Mouse (Mus musculus): ENCODE results near the gene Zbtb21.
"Not testable (repeated sequence)": the region's sequence is repeated elsewhere in the genome, so short reads cannot be mapped to it uniquely, and the experiment has no call there.

The Zbtb21 gene

DNA sequence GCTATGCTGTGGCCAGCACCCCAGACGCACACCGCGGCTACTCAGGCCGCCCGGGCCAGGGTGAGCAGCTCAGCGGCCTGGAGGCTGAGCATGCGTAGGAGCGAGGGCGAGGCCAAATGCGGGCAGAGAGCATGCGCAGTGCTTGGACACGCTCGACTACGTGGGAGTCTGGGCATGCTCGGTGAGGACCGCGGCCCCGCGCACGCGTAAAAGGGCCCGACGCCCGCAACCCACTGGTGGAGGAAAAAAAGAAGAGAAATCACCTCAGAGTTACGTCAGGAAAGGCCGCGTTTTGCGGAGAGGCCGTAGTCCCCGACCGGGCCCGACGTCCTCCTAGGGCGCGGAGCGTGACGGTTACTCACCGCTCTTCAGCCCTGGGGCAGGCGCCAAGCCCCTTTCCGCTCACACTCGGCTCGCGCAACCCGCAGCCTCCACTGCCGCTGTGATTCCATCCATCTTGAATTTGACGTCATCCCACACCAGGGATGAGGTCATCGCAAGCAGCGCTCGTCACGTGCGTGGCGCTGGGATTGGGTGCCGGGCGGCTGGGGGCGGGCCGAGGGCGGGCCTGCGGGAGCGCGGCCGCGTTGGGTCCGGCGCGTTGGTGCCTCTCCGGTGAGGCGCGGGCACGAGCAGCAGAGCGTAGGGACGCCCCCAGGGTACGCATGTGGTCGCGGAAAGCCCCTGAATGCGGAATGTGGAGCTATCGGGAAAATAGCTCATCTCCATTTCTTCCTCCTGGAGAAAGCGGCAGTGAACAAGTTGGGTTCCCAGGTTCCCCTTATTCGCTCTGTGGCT lies at the start of gene Zbtb21, which contains the start of gene C2cd2:
Gene Zbtb21 (minus strand): TSS at position 472 of the 798 bp plus-strand sequence.
Gene C2cd2 (minus strand): TSS at position 448 of the 798 bp plus-strand sequence.
- DNase-seq (ENCODE audit: low spot score): peak; percentile 89

DNA sequence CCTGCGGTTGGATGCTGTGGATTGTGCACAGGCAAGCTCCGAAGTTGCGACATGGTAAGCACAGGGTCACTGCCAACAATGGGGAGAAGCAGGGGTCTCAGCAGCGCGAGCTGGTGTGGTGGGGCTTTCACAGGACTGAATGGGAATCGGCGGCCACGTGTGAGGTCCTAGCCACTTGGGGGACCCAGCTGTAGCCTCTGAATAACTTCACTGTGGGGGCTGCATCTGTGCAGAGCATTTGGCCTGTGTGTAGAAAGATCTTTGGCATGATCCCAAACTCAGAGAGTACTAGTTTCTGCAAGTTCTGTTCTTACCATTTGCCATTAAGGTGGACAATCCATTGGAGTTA lies 34.9 kb upstream of the Zbtb21 start:
- DNase-seq (ENCODE audit: low spot score): not testable (repeated sequence)

DNA sequence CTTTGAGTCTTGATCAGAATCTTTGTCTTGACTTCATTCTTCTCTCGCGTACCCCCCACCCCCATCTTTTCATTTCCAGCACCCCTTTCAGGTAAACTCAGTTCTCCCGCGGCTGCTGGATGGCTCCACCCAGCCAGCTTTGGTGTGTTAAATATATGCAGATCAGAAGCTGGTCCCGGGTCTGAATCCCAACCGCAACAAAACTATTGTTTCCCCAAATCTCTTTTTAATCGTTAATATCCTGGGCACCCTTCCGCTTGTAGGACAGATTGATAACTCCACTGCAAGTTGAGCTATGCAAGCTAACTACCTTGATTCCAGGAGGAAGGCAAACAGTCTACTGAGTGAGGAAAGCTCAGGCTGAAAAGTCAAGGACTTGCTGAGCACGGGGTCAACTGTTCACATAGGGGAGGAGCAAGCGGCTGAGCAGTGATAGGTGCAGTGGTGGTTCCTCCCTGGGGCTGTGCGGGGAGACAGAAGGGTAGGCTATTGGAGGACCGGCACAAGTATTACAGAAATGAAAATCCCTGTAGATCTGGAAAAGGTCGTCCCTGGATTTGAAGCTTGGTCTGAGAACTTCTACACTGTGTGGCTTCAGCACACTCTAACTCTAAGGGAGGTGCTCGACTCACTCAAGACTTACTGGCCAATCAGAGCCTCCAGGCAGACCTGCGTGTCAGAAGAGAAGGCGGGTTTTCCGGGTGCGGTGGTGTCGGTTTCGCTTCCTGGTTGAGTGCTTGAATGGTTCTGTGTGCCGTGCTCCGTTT lies 34.4 kb upstream of the Zbtb21 start, which contains the start of gene B230307C23Rik:
Gene B230307C23Rik (plus strand): TSS at position 700 of the 767 bp plus-strand sequence.
- peak; percentile 81 for DNase-seq (ENCODE audit: low spot score)

DNA sequence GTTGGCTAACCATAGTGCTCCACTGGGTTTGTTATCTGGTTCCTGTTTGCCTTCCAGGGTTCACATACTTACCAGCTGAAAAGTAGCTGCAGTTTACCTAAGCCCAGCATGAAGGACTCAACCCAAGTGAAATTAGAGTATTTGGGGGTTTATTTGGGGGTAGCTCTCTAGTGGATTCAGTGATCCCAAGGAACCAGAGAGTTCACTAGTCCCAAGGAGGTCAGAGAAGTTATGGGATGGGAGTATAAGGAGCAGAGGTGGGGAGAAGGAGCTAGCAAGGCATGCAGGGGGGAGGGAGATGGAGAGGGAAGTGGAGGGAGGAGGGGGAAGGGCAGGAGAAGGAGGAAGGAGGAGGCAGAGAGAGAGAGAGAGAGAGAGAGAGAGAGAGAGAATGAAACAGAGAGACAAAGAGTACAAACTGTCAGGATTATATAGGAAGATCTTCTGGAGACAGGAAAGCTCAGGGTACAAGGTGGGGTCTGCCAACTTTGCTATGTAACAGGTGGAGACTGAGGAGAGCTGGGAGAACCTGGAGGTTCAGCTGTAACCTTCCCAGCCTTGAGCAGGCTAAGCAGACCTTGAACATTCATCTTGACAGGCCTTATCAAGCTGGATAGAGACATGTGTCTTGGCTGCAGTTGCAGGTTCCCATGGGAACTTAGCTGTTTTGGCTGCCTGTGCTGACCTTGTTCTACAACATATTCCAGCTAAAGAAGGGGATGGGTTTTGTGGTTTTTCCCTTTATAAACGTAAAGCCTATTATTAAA lies 33.6 kb upstream of the Zbtb21 start:
- no peak for DNase-seq (ENCODE audit: low spot score)

DNA sequence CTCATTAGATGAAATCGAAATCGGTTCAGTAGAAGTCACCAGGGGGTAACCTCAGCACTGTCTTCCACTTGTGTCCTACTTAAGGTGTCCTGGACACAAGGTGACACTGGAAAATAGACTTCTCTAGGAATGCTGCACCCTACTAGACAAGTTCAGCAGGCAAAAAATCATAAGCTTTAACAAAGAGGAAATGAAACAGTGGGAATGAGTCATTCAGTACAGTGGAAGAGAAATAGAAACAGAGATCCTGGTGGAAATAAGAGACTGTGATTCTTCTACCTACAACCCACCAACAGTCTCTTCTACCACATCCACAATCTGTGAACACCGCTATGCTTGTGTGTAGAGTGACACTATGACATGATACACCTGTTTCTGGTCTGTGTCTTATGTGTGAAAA lies 30.1 kb upstream of the Zbtb21 start:
- not testable (repeated sequence) for DNase-seq (ENCODE audit: low spot score)

DNA sequence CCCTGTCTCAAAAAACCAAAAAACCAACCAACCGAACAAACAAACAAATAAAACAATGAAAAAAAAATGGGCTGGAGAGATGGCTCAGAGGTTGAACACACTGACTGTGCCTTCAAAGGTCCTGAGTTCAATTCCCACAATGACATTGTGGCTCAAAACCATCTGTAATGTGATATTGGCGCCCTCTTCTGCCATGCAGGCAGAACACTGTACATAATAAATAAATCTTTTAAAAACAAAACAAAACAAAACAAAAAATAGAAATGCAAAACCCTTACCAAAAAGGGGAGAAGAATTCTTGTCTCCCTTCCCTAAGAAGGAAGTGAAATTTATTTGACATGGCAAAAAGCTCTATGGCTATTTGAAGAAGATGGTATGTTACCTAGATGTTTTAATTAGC lies 29.1 kb upstream of the Zbtb21 start:
- no peak for DNase-seq (ENCODE audit: low spot score)

DNA sequence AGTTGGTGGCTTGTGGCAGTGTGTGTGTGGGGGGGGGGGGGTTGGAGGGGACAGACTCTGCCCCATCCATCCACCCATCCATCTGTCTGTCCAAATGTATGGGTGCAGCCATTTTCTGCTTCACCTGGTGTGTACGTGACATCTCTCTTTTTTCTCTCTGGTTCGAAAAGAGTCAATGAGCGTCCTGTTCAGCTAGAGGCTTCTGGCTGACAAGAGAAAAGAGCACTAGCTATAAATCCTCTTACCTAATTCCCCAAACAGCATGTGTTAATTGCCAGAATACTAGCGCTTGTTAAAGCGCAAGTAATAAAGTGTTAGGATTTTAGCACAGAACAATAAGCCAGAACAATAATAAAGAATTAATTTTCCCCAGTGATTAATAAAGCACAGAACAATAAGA lies 22.2 kb upstream of the Zbtb21 start:
- no peak for DNase-seq (ENCODE audit: low spot score)

DNA sequence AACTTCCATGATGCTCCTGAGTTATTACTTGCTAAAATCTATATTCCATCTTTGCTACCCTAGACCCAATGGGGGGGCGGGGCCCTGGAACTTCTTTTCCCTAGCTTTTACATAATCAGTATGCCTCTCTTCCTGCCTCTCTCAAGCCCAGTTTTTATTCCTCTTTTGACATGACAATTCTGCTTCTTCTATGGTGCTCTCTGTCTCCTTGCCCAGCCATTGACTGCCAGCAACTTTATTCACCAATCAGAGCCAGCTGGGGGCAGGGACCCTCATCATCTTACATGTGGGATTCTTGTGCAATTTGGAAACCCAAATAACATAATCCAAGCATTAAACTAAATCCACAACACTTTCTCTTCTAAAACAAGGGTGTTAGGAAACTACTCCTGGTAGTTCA lies 18.9 kb upstream of the Zbtb21 start:
- no peak for DNase-seq (ENCODE audit: low spot score)

DNA sequence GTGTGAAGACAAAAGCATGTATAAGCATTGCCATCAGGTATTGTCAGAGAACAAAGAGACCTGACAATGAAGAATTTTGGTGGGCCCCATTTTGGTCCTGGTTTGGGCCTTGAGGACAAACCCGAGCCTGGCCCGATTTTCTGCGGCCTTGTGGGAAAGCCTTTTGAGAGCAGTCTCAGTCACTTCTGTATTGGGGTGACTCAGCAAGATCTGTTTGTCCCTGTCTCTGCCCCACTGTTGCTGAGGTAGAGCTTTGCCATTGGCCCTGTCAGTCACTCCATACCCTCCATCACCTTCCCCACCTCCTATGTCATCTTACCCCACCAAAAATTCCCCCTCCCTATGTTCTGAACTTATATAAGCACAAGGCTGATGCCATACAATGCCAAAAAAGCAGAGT lies 15.3 kb upstream of the Zbtb21 start:
- no peak for DNase-seq (ENCODE audit: low spot score)

DNA sequence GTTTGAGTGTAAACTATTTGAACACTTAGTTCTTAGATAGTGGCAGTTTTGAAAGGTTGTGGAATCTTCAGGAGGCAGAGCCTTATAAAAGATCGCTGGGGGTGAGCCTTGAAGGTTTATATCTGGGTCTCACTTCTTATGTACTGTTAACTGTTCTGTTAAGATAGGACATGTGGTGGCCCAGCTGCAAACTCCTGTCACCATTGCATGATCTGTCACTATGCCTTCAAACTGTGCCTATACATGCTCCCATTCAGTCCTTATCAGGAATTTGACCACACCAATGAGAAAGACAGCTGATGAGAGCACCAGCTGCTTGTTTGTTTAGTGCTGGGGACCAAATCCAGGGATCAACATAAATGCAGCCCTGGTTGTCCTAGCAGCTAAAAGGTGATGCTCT lies 14.9 kb upstream of the Zbtb21 start:
- DNase-seq (ENCODE audit: low spot score): no peak

DNA sequence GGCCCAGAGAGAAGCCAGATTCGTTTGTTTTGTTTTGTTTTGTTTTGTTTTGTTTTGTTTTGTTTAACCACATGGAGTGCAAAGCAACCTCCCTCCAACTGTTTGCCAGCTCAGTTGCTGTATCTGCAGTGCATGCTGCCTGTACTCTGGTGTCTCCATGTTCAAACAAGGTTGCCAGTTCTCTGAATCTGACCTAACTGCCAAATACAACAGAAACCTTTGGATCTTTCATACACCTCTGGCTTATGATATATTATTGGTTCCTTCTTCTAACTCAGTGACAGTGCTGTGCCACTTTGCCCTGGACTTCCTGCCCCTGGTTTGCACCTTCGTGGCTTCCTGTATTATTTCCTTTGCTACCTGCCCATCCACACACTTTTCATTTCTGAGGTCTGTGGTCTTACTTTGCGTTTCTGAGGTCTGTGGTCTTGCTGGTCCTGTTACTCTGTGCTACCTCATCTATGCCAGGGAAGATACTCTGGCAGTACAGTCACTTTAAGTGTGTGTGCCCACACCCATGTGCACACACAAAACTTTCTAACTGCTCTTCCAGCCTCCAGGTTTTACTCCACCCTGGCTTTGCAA lies 1.6 kb upstream of the Zbtb21 start:
- no peak for DNase-seq (ENCODE audit: low spot score)

DNA sequence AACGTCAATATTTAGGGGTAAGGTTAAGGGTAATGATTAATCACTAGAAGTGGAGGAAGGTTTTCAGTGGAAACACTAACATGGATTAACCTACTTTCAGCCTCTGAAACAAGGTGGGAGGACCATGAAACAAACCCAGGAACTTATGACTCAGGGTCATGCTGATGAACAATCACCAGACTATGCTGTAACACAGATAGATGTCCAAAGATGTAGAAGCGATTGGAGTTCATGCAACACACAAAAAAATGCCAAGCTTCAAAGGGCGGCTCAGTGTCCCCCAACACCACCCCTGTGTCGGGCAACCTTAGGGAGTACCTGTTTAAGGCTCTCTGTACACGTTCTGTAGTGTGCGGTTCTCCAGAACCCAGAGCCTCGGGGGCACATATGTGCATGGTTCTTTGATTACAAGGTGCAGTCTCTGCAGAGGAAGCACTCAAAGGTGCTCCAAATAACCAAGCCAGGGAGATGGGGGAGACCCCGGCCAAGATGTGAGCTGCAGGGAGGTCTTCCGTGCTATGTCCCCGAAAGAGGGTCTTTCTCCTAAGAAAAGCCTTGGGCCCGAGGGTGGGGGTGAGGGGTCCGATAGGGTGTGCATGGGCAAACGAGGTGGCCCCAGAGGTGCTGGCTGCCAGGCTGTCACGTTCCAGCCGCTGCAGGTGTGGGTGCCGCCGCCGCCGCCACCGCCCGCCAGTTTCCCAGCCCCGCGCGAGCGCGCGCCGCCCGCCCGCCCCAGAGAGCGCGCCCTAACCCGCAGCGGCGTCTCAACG lies 856 bp downstream of the Zbtb21 start:
- no peak for DNase-seq (ENCODE audit: low spot score)

DNA sequence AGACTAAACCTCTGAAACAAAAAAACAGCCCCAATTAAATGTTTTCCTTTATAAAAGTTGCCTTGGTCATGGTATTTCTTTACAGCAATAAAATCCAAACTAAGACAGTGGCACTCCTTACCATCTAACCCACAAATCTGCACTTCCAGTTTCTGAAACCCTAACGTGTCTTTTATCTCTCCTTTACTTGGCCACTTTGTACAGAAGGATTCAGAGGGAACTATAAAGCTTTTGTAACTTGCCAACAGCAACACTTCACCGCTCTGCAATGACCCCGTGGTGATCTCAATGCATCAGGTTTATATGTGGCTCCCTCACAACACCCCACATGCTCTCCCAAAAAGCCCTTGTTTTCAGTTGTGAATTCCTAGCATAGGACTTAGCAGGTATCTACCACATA lies 2.1 kb downstream of the Zbtb21 start:
- DNase-seq (ENCODE audit: low spot score): no peak

DNA sequence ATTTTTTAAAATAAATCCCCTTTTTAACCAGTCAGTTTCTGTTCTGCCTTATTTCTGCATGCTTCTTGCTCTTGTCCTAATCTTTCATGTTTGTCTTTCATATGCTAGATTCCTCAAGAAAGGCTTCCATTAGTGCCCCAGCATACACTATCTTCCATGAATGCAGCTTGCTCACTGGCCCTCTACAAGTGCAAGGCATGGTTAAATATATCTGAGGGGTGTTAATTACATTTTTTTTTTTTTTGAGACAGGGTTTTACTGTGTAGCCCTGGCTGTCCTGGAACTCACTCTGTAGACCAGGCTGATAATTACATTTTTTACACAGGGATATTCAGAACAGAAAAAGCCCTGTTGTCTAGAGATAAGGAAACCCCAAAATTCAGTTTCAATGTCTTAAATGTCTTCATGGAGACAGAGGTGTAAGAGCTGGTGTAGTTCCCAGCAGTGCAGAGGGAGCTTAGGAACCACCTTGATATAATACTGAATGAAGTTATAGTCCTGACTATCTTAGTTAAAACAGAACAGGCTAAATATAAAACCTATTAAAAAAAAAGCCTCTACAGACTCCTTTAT lies 3.9 kb downstream of the Zbtb21 start:
- DNase-seq (ENCODE audit: low spot score): no peak

DNA sequence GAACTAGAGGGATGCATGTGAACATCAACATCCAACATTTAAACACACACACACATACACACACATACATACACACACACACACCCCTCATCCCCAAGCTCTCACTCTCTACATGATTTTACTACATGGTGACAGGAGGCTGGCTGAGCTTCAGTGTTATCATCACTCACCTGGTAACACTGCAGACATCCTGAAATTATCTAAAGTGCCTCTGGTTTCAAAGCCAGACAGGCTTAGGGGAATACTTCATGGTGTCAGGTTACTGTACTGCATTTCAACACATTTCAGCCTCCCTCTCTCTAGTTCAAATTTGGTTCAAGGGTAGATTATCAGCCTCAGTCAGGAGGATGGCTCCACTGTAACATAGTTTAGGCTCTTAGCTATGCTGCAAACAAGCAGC lies 4.8 kb downstream of the Zbtb21 start:
- no peak for DNase-seq (ENCODE audit: low spot score)

DNA sequence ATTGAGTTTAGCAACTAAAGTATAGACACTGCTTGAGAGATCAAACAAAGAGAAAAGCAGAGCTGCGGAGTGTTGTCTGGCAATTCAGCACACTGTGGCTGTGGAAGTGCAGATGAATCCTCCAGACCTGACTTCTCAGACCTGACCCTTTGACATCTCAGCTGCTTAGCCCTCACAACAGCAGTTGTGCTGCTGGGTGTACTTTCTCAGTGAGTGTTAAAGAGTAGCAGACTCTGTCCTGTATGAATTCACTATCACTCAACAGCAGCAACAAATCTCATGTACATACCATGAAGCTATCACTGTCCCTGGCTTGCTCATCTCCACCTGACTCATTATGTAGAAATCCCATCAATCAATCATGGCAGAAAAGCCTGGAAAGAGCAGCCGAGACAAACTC lies 6.4 kb downstream of the Zbtb21 start:
- DNase-seq (ENCODE audit: low spot score): no peak

DNA sequence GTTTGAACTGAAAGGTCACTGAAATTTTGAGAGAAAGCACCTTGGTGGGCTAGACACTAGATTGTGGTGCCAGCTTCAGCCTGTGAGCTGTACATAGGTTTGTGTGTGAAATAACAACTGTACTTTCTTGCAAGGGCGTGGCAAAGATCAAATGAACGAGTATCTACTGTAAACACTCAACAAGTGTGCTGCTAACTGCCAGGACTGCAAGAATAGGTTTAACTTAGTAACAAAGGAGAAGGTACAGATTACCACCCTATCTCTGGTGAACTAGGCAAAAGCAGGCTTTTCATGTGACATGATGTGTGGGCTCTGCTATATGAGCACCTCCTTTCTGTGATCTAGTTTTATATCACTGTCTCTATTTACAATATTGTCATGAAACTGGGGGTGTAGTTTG lies 9.1 kb downstream of the Zbtb21 start:
- DNase-seq (ENCODE audit: low spot score): no peak

DNA sequence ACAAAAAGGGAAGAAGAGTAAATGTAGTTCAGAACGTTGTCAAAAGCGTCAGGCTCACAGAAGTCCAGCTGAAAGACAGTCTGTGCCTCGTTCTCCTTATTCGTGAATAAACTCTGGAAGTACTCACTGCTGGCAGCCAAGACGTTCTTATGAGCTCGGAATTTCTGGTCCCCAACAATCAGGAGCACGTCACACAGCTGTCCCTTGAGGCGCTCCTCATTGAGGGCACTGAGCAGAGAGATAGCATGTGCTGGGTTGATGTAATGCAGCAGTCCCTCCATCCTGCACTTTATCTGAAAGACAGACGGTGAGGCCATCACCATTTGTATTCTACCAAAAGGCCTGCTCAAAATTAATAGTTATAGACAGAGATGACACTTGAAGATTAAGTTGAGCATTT lies 9.6 kb downstream of the Zbtb21 start:
- no peak for DNase-seq (ENCODE audit: low spot score)

DNA sequence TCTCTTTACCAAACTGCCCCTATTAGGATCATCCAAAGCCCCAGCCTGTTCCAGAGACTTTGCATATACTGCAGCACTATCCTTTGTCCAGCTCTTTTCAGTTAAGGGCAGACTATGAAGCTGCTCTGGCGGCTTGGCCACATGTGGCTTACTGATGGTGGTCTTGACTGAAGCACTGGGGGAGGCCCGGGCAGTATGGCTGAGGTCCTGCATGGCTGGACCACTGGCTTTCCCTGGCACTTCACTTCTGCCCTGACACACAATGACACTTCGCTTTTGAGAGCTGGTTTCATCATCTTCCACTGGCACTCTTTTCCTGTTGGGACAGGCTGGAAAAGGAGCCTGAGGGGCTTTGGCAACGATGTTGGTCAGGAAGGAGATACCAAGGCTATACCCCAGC lies 10.1 kb downstream of the Zbtb21 start:
- DNase-seq (ENCODE audit: low spot score): no peak

DNA sequence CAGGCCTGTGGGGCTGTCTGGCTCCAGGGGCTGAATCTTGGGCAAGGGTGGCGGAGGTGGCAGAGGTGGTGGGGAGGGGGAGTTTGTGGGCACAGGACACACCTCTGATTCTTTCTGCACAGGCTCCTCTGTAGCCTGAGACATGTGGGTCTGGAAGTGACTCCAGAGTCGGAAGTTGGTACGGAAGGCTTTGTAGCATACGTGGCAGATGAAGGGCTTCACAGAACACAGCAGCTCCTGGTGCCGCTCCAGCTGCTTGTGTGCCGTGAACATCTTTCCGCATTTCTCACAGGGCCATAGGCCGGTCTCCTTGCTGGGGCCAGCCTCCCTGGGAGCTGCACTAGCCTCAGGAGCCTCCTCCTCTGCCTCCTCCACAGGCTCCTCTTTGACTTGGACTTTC lies 12.4 kb downstream of the Zbtb21 start:
- no peak for DNase-seq (ENCODE audit: low spot score)

DNA sequence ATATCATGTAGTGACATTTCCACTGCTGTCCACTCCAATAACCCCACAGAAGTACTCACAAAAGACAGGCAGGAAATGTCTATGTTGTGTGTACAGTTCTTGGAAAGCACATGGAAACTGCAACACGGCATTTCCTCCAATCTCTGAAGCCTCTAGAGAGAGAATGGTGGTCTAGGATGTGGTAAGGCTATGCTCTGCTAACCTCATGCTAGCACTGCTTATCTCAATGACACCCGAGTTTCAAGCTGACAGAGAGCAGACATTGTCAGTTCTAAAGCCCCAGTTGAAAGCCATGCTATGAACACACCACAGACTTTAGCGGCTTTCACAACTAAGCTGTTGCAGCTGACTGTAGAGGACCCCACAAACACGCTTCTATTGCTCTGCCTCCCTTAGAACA lies 13.6 kb downstream of the Zbtb21 start:
- DNase-seq (ENCODE audit: low spot score): no peak
